Mouse (Mus musculus) lung, postnatal 10 days (tissue): ENCODE results near the gene Gm17469.
"Not testable (repeated sequence)": the region's sequence is repeated elsewhere in the genome, so short reads cannot be mapped to it uniquely, and the experiment has no call there.

Experiments
- DNase-seq: peaks from one replicate; pipeline ENCODE4 v3.0.0; 2021

Gm17469 gene

DNA sequence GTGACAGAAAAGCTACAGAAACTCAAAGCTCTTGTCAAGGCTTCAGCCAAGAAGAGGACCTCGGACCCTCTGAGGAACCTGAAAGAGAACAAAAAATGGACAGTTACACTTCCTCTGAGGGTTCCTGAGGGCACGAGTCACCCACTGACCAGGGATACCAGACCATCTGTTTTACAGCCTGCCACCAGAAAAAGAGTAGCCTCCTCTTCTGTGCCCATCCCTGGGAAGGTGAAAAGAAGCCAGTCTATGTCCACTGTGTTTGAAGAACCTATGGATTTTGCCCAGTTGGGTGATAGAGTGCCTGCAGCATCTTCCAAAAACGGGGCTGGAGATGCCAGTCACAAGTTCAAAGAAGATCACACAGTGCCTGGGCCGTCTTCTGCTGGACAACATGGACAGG is at the start of gene Gm17469:
Gm17469 (plus strand) TSS at position 301 of the 400 bp plus-strand sequence.
- DNase-seq, result not testable (repeated sequence)
